Mouse (Mus musculus) G1E-ER4 (cell line): ENCODE measurements around the gene Strada. TPM values are rescaled to one million over a fixed set of nuclear protein-coding genes. Genes with fewer than 3 reads are reported as not detected.

ENCODE experiments used
- GATA1 ChIP-seq: IDR thresholded peaks from one replicate; pipeline ENCODE4 v1.8.0; 2012; ENCODE audit warnings: low read length, inconsistent platforms
- polyA plus RNA-seq: library from polyadenylated mRNA; stranded (reverse); fragments of >175 nt; gene quantifications from 2 replicates; pipeline ENCODE4 v1.2.3, GENCODE M21; 2012

Gene Strada
- 34.1 and 40.1 TPM in 2 replicates for polyA plus RNA-seq

- no peak for TF ChIP-seq GATA1
These were observed at the start of gene Strada for GRCm38 (mm10) chr11:106202123-106202465. Strada (minus strand) TSS chr11:106202168.

DNA sequence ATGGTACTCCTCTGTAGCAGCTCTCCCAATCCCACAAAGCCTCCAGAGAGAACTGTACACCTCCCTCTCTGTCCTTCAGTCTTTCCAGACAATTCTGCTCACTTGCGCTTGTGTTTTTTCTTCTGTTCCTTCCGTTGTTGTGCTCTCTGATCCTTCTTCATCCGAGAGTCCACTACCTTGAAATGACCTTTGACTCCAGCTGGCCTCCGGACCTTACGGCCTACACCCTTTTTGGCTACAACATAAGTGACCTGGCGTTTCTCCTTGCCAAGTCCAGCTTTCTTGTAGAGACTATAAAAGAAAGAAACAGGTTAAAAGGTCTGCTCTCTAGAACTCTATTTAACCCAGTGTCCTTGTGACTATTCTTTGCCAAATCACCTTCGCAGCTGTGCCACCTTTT is 47.4 kb upstream of the Strada start:
- TF ChIP-seq GATA1 = no peak

- no peak for TF ChIP-seq GATA1
These were observed 44.9 kb upstream of the Strada start for GRCm38 (mm10) chr11:106246834-106247233.

DNA sequence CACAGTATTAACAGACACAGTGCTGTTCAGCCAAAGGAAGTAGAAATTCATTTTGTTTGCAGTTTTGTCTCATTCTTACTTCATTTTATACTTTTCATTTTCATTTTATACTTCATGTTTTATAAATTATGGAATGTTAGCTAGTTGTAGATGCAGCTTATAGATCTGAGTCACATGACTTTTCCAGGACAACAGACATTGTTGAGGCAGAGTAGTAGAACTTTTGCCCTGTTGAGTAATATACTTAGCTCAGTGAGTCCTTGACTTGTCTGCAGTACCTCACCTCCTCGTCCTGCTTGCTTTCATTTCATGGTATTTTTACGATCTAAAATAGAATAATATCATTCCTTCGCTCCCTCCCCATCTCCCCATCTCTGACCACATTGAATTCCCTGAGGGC is 18.6 kb upstream of the Strada start:
- TF ChIP-seq GATA1 = no peak

- no peak for TF ChIP-seq GATA1
These were observed 14.9 kb upstream of the Strada start, which contains the start of gene Ddx42 for GRCm38 (mm10) chr11:106216730-106217490. Ddx42 (plus strand) TSS chr11:106216926.

DNA sequence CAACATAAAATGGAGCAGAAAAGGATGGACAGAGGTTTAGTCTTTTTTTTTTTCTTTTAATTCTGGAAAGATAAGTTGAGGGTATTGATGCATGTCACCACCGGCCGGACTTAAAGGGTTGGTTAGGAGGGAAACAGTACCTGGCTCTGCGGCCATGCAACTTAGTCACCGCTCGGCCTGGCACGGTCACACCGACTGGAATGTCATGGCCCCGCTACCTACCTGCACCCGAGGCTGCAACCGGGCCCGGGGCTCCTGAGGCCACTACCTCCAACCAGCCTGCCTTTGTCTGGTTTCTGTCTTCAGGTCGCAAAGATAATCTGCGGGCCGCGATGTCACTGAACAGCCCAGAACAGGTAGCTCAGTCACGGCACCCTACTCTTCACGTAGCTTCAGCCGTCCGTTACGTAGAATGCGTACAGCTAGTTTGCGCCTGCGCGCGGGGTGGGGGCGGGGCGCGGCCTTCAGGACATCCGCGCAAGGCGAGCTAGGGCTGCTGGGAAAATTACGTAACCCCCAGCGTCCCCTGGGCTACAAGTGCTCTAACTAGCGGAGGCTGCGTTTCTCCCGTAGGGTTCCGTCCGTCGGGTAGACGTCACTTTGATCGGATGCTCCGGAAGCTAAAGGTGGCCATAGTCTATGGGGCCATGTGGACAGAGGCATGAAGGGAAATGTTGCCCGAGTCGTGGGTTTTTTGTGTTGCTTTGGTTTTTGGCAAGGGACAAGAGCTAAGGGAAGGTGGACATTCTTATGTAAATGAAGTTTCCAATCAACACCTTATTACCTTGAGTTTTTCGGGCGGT is 14.2 kb upstream of the Strada start, which contains the start of gene Ccdc47:
Ccdc47 (minus strand) TSS at position 418 of the 803 bp plus-strand sequence.
- no peak for TF ChIP-seq GATA1

DNA sequence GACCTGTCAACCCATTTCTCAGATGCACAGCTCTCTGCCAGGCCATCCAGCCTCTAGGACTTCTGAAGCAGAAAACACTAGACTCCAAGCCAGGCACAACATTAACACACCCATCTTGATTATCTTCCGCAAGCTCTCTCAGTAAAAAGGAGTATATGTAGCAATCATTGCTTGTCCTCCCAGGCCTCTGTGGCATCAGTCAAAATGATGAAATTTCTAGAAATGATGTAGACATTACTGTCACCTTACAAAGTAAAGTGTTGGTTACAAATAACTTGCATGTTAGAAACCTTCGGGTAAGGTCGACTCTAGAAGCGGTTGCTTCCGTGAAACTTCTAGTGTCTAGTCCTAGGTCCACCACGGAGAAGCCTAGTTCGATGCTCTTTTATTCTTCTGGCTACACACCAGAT is 13.5 kb upstream of the Strada start:
- TF ChIP-seq GATA1 = no peak

DNA sequence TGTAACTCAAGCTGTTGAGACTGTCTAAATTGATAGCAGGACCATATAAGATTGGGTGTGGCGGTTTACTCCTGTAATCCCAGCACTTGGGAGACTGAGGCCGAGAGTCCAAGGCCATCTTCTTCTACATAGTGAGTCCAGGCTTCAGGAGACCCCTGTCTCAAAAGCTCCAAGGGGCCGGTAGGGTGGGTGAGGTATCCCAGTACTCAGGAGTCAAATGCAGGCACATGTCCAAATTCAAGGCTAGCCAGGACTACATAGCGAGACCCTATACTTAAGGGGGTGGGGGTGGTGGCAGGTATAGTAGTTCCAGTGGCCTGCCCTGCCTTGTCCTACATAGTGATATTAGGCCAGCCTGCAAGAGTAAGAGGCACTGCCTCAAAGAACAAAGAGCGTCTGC is 12.9 kb upstream of the Strada start:
- TF ChIP-seq GATA1 = no peak

DNA sequence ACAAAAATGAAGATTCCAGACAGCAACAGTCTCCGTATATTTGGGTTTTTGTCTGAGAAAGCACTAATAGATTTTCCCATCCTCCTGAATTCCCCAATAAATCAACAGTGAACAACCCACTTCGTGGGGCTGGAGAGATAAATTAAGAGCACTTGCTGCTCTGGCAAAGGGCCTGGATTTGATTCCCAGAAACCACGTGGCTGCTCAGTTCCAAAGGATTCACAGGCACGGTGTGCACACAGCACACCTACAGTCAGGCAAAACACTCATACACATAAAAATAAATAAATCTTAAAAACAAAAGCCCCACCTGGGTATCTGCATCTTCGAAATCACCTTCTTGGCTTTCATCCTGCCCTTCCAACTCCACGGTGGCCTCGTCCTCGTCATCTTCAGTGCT is 10.8 kb upstream of the Strada start:
- TF ChIP-seq GATA1 = no peak

- TF ChIP-seq GATA1 = peak; percentile 86
These were observed 438 bp downstream of the Strada start for GRCm38 (mm10) chr11:106201337-106202122.

DNA sequence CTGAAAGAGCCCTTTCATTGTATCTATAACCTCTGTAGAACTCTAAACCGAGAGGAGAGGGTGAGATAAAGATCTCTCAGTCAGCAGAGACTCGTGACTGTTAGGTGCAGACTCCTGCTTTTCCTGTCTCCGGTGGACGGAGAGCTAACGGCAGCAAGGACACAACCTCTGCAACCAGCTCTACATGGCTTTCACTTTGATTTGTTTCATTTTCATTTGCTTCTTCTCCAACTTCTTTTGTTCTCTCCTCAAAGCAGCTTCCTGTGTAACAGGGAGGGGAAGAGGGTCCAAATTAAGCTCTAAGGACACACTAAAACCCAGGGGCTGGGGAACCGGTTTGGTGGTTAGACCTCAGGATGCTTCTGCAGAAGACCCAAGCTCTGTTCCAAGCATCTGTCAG is 1.2 kb downstream of the Strada start:
- no peak for TF ChIP-seq GATA1

DNA sequence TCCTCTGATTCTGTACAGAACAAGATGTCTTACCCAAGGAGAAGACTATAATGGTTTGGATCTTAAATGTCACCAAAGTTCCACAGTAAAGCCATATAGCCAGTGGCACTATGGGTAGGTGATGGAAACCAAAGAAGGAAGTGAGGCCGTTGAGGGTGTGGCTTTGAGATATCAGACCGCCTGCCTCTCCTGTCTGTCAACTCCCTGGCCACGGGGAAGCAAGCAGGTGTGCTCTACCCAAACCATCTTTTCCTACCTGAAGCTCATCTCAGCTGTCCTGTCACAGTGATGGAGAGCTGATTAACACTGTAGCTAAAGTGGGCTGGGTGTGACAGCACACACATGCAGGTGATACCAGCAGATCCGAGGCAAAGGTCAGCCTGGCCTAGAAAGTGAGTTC is 3.7 kb downstream of the Strada start:
- TF ChIP-seq GATA1 = no peak

GRCm38 (mm10) chr11:106195341-106195740 is 6.6 kb downstream of the Strada start:
- no peak for TF ChIP-seq GATA1

DNA sequence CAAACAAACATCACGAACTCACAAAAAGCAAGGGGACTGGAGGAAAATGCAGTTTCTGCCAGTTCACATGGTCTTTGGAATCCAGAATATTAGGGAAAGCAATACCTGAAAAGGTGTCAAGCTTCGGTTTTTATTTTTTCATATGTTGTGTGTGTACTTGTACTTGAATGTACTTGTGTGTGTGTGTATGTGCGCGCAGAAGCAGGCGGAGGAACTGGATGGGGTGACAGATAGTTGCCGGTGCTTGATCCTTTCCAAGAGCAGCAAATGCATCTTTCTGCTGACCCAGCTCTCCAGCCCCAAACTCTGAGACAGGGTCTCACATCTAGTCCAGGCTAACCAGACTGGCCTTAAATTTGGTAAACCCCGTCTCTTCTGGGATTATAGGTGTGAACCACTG is 7.1 kb downstream of the Strada start:
- TF ChIP-seq GATA1 = no peak

DNA sequence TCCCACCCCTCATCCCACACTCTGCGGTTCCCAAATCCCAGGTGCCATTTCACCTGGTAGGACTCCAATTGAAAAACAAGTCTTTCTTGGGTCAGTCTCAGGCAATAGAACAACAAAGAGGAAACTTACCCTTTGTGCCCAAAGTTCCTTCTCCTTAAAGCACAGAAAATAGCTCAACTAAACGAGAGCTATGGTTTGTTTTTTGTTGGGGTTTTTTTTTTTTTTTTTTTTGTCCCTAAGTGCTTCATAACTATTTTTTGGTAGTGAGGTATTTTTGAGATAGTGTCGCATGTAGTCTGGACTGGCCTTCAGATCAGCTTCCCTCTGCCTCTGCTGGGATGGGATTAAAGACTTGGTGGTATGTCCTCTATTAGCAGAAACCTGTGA is 7.8 kb downstream of the Strada start:
- TF ChIP-seq GATA1 = no peak
